Mouse (Mus musculus) cerebellum, postnatal 36 days (tissue): ENCODE results near the gene Cdk8.

Source experiments
- DNase-seq, 2 experiments: peaks; one replicate each; pipeline ENCODE4 v3.0.0; 2021 to 2022; ENCODE audit warnings: mixed read lengths in 2 of 2

Cdk8 gene

GRCm38 (mm10) chr5:146281884-146282579 is 51.0 kb downstream of the Cdk8 start:
- DNase-seq, result no peak

GRCm38 (mm10) chr5:146283899-146284298 is 52.9 kb downstream of the Cdk8 start:
- DNase-seq, result no peak

- DNase-seq, result no peak
Measured at GRCm38 (mm10) chr5:146287416-146287815, 56.4 kb downstream of the Cdk8 start.

- DNase-seq, result peak; percentile 32 to 37
Measured at GRCm38 (mm10) chr5:146288048-146288501, 57.0 kb downstream of the Cdk8 start.

- no peak for DNase-seq
Measured at GRCm38 (mm10) chr5:146289921-146290320, 58.9 kb downstream of the Cdk8 start.

- DNase-seq, result no peak
Measured at GRCm38 (mm10) chr5:146290446-146290845, 59.4 kb downstream of the Cdk8 start.

GRCm38 (mm10) chr5:146291560-146291959 is 60.5 kb downstream of the Cdk8 start:
- DNase-seq, result no peak

- no peak for DNase-seq
Measured at GRCm38 (mm10) chr5:146292896-146293680, 62.1 kb downstream of the Cdk8 start.

GRCm38 (mm10) chr5:146293919-146294700 is 63.1 kb downstream of the Cdk8 start:
- no peak for DNase-seq

GRCm38 (mm10) chr5:146294834-146295233 is 63.8 kb downstream of the Cdk8 start:
- DNase-seq, result no peak

GRCm38 (mm10) chr5:146298807-146299519 is 67.9 kb downstream of the Cdk8 start:
- DNase-seq, result no peak

GRCm38 (mm10) chr5:146299520-146299870 is 68.5 kb downstream of the Cdk8 start:
- DNase-seq, result peak; percentile 35 to 38

- peak; percentile 75 to 80 for DNase-seq
Measured at GRCm38 (mm10) chr5:146303470-146303869, 72.4 kb downstream of the Cdk8 start.

- DNase-seq, result no peak
Measured at GRCm38 (mm10) chr5:146307046-146307743, 76.2 kb downstream of the Cdk8 start.

GRCm38 (mm10) chr5:146307744-146308096 is 76.7 kb downstream of the Cdk8 start:
- DNase-seq, result no peak

- no peak for DNase-seq
Measured at GRCm38 (mm10) chr5:146314538-146314937, 83.5 kb downstream of the Cdk8 start.

- DNase-seq, result no peak
Measured at GRCm38 (mm10) chr5:146315268-146315921, 84.4 kb downstream of the Cdk8 start.

- no peak for DNase-seq
Measured at GRCm38 (mm10) chr5:146316316-146316715, 85.3 kb downstream of the Cdk8 start.

- DNase-seq, result no peak
Measured at GRCm38 (mm10) chr5:146318051-146318450, 87.0 kb downstream of the Cdk8 start.

- DNase-seq, result no peak
Measured at GRCm38 (mm10) chr5:146318461-146318860, 87.4 kb downstream of the Cdk8 start.

- no peak for DNase-seq
Measured at GRCm38 (mm10) chr5:146328941-146329340, 97.9 kb downstream of the Cdk8 start.

GRCm38 (mm10) chr5:146329541-146329940 is 98.5 kb downstream of the Cdk8 start:
- DNase-seq, result no peak
